ENCODE assay signal across 9 mouse cellular contexts in genomic region chr1:39340647-39341046, GRCm38 (mm10). TPM values are rescaled to one million over a fixed set of nuclear protein-coding genes. Genes with fewer than 3 reads are reported as not detected.
DNase-seq lines count a peak whose midpoint lies in the region; ATAC-seq lines count a peak whose summit lies in the region.
"Had no signal": no experiment of that assay in that cellular context is flagged by ENCODE, and none has a peak within 500 bp of the region (broad histone marks: within the 10 kb centered on the region; RNA-seq: fewer than 3 reads in every experiment).

No protein-coding gene starts in this region.

- no peak overlapping the region for H3K9ac ChIP-seq in hindbrain, embryonic 16.5 days (ENCODE audit: low read depth, low read length)

- H3K4me2 ChIP-seq in hindbrain, embryonic 16.5 days (ENCODE audit: low read length), result no peak overlapping the region

- no peaks in the 10 kb centered on the region; the same call in 1 of the 2 replicates for H3K27me3 ChIP-seq in hindbrain, embryonic 16.5 days (replicated peaks; ENCODE audit: control insufficient read depth, insufficient read depth, low read length)
- H3K27me3 ChIP-seq in limb, embryonic 10.5 days (ENCODE audit: low read depth, poor library complexity, severe bottlenecking), result peaks cover 12% of the 10 kb centered on the region

- H3K27ac ChIP-seq in hindbrain, embryonic 16.5 days (ENCODE audit: low read depth, low read length), result no peak overlapping the region
- H3K27ac ChIP-seq in limb, embryonic 10.5 days, result no peak overlapping the region

- 18% methylated on average over 8 of the region's 8 CpGs for WGBS in hindbrain, embryonic 16.5 days
- 21% methylated on average over 8 of the region's 8 CpGs for WGBS in limb, embryonic 10.5 days

- no peak overlapping the region for H3K4me3 ChIP-seq in hindbrain, embryonic 16.5 days (ENCODE audit: low read length)
- H3K4me3 ChIP-seq in limb, embryonic 10.5 days, result no peak overlapping the region
- H3K4me3 ChIP-seq: erythroblast, embryonic 14.5 days had no signal

- H3K9me3 ChIP-seq in hindbrain, embryonic 16.5 days (ENCODE audit: control insufficient read depth, low read length), result no peaks in the 10 kb centered on the region
- H3K9me3 ChIP-seq in limb, embryonic 10.5 days (replicated peaks), result no peaks in the 10 kb centered on the region

- H3K4me1 ChIP-seq in hindbrain, embryonic 16.5 days (ENCODE audit: control insufficient read depth, insufficient read depth, low read depth, low read length), result no peaks in the 10 kb centered on the region
- H3K4me1 ChIP-seq in limb, embryonic 10.5 days, result peaks cover 4% of the 10 kb centered on the region; the same call in 1 of the 2 replicates

- no peaks in the 10 kb centered on the region for H3K36me3 ChIP-seq in hindbrain, embryonic 16.5 days (ENCODE audit: control insufficient read depth, insufficient read depth, low read length)
- H3K36me3 ChIP-seq in limb, embryonic 10.5 days, result no peaks in the 10 kb centered on the region

- ATAC-seq in hindbrain, embryonic 16.5 days, result peak; percentile 72
- ATAC-seq in monocyte, adult 5-6 weeks (replicated peaks; ENCODE audit: insufficient number of reproducible peaks, low FRiP score, low TSS enrichment, poor library complexity, severe bottlenecking), result no peak

- DNase-seq in right cerebral cortex, adult 18-20 months, result peak; percentile 61
- DNase-seq in right cerebral cortex, postnatal 4 days, result no peak
- peak; percentile 58 for DNase-seq in adrenal gland, postnatal 10 days
- DNase-seq in embryo, embryonic 9.5 days (ENCODE audit: extremely low spot score), result peak; percentile 39
- DNase-seq in limb, embryonic 10.5 days (ENCODE audit: low spot score), result peak; percentile 59
- DNase-seq in natural killer cell, adult 2 months (ENCODE audit: low spot score in 2 of 2), result peak; percentile 3 to 13

RNA-seq across cellular contexts. Expression of gene Rpl31, which starts 27.0 kb away (rescaled TPM):
- total RNA-seq in adrenal gland, postnatal 10 days (2021), result 100 to 1,000 TPM; 867 to 928 TPM
- polyA plus RNA-seq in hindbrain, embryonic 16.5 days (2015; fragmentation: Nextera tagmentation; extraction: Ambion mirVana), result 257 and 276 TPM in 2 replicates
- 467 and 570 TPM in 2 replicates for polyA plus RNA-seq in limb, embryonic 10.5 days (2016; fragmentation: Nextera tagmentation; extraction: Ambion mirVana)
- 264 to 334 TPM (median 266 TPM) in 3 replicates for total RNA-seq in monocyte, adult 5-6 weeks (2017)
